Mouse (Mus musculus): ENCODE data around the gene Ptpn7. TPM values are rescaled to one million over a fixed set of nuclear protein-coding genes. Genes with fewer than 3 reads are reported as not detected.
"Not testable (repeated sequence)": the region's sequence is repeated elsewhere in the genome, so short reads cannot be mapped to it uniquely, and the experiment has no call there.

Ptpn7 gene
- polyA plus RNA-seq, 1 experiment: 219 TPM

DNA sequence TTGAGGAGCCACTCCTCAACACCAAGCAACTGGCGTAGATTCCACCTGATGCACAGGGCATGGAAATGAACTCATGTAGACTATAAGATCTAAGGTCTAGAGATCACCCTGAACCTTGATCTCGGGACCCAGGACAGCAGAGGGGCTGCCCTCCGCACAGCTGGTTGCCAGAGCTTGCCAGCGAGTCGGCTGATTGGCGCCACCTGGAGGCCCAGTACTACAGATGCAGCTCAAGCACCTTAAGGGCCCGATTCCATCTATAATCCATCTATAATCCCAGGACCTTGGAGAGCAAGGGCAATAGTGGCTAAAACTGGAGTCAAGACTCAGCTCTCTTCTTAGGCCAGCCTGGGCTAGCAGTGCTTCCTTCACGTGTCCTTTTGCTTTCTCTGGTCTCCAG lies 26.5 kb upstream of the Ptpn7 start:
- Histone ChIP-seq H3K4me1 (replicated peaks; ENCODE audit: control insufficient read depth, insufficient read depth, low read length) (peaks cover 13% of the 10 kb centered on the region), H3K27me3 (ENCODE audit: control insufficient read depth, insufficient read depth, low read length) (peaks cover 3% of the 10 kb centered on the region; the same call in 1 of the 2 replicates), H3K4me3 (ENCODE audit: control insufficient read depth, insufficient read depth, low read length) (no peak overlapping the region), H3K27ac (ENCODE audit: control insufficient read depth, insufficient read depth, low read length) (no peak overlapping the region), H3K36me3 (ENCODE audit: control insufficient read depth, insufficient read depth, low read length) (no peaks in the 10 kb centered on the region)
- DNase-seq: peak; percentile 74
- 3% methylated on average over 8 of the region's 8 CpGs for WGBS
- TF ChIP-seq POLR2A (IDR thresholded peaks at IDR 0.05; ENCODE audit: control insufficient read depth, extremely low read depth, insufficient read depth, low read length, poor library complexity) (no peak), CTCF (IDR thresholded peaks at IDR 0.05; ENCODE audit: borderline replicate concordance, control insufficient read depth, extremely low read depth, insufficient read depth, low read length, poor library complexity) (peak; percentile 81; the same call in 1 of the 2 replicates)

DNA sequence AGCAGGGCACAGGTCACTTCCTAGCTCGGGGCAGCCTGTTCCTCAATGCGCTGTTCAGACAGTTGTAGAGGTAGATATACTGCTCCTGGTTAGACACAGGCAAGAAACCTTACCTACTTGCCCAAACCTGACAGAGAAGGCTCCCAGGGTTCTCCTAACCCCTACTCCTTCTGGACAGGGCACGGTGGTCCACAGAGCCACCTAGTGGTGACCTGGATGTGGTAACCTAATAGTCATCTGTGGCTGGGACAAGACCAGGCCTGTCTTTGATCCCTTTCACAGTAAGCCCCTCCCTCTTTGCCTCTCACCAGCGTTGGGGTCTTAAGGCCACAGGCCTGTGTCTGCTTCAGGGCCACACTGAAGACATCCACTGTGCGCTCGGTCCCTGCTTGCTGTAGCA lies 23.9 kb upstream of the Ptpn7 start:
- H3K27me3 ChIP-seq (ENCODE audit: control insufficient read depth, insufficient read depth, low read length): peaks cover 3% of the 10 kb centered on the region; the same call in 1 of the 2 replicates
- DNase-seq: peak; percentile 48
- H3K4me3 ChIP-seq (ENCODE audit: control insufficient read depth, insufficient read depth, low read length): no peak overlapping the region
- peaks cover 26% of the 10 kb centered on the region for H3K4me1 ChIP-seq (replicated peaks; ENCODE audit: control insufficient read depth, insufficient read depth, low read length)
- 61% methylated on average over 6 of the region's 6 CpGs for WGBS
- TF ChIP-seq CTCF (IDR thresholded peaks at IDR 0.05; ENCODE audit: borderline replicate concordance, control insufficient read depth, extremely low read depth, insufficient read depth, low read length, poor library complexity) (peak; percentile 45; the same call in 1 of the 2 replicates), POLR2A (IDR thresholded peaks at IDR 0.05; ENCODE audit: control insufficient read depth, extremely low read depth, insufficient read depth, low read length, poor library complexity) (no peak)
- no peak overlapping the region for H3K27ac ChIP-seq (ENCODE audit: control insufficient read depth, insufficient read depth, low read length)
- no peaks in the 10 kb centered on the region for H3K36me3 ChIP-seq (ENCODE audit: control insufficient read depth, insufficient read depth, low read length)

DNA sequence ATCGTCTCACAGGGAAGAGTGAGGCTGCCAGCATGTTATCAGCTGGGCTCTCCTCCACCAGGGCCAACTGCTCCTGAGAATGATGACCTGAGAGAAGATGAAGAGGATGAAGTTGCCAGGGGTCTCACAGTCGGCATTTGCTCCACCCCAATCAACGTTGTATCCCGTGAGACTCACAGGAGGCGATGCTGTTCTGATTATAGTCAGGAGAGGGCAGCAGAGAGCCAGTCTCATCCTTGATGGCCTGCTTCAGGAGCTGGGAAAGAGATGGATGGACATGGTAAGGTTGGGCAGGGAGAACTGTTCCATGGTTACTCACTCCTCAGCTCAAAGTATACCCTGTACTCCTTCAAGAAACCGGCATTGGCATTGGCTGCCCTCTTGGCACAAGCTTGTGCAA lies 22.4 kb upstream of the Ptpn7 start:
- no peaks in the 10 kb centered on the region; the same call in 1 of the 2 replicates for H3K27me3 ChIP-seq (ENCODE audit: control insufficient read depth, insufficient read depth, low read length)
- H3K36me3 ChIP-seq (ENCODE audit: control insufficient read depth, insufficient read depth, low read length): no peaks in the 10 kb centered on the region
- peaks cover 23% of the 10 kb centered on the region for H3K4me1 ChIP-seq (replicated peaks; ENCODE audit: control insufficient read depth, insufficient read depth, low read length)
- DNase-seq: peak; percentile 75
- H3K4me3 ChIP-seq (ENCODE audit: control insufficient read depth, insufficient read depth, low read length): no peak overlapping the region
- TF ChIP-seq CTCF (IDR thresholded peaks at IDR 0.05; ENCODE audit: borderline replicate concordance, control insufficient read depth, extremely low read depth, insufficient read depth, low read length, poor library complexity) (peak; percentile 63; the same call in 1 of the 2 replicates), POLR2A (IDR thresholded peaks at IDR 0.05; ENCODE audit: control insufficient read depth, extremely low read depth, insufficient read depth, low read length, poor library complexity) (no peak)
- 23% methylated on average over 6 of the region's 6 CpGs for WGBS
- H3K27ac ChIP-seq (ENCODE audit: control insufficient read depth, insufficient read depth, low read length): no peak overlapping the region

DNA sequence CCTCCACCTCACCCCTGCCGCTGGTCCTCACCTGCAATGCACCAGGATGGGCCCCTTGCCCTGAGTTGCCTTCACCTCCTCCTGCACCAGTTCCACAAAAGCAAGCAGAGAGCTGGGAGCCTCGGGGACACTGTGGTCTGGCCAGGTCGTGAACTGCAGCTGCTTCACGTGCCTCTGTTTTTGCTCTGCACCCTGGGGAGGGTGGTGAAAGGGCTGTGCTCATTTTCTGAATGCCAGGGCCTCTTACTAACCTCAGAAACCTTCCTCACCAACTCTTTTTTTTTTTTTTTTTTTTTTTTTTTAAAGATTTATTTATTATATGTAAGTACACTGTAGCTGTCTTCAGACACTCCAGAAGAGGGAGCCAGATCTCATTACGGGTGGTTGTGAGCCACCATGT lies 21.2 kb upstream of the Ptpn7 start:
- H3K4me1 ChIP-seq (replicated peaks; ENCODE audit: control insufficient read depth, insufficient read depth, low read length): peaks cover 19% of the 10 kb centered on the region
- H3K27ac ChIP-seq (ENCODE audit: control insufficient read depth, insufficient read depth, low read length); H3K4me3 ChIP-seq (ENCODE audit: control insufficient read depth, insufficient read depth, low read length); H3K36me3 ChIP-seq (ENCODE audit: control insufficient read depth, insufficient read depth, low read length); DNase-seq; H3K27me3 ChIP-seq (ENCODE audit: control insufficient read depth, insufficient read depth, low read length): not testable (repeated sequence)
- WGBS: 26% methylated on average over 5 of the region's 5 CpGs
- peak; percentile 19; the same call in 1 of the 2 replicates for TF ChIP-seq CTCF (IDR thresholded peaks at IDR 0.05; ENCODE audit: borderline replicate concordance, control insufficient read depth, extremely low read depth, insufficient read depth, low read length, poor library complexity)

DNA sequence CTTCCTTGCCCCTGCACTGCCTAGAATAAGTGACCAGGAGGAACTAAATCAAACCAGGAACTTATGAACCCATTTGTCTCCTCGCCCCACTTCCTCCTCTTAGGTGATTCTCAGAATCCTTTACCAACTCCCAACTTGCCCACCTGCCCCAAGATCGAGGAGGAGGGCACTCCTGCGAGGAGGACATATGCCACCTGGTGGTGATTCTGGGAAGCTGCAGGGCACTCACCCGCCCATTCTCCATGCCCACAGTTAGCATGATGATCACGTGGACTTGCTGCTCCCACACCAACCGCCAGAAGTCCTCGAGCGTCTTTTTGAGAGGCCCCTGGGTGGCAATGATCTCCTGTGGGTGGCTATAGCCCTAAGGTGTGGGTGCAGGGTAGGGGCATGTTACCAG lies 19.8 kb upstream of the Ptpn7 start:
- TF ChIP-seq CTCF (IDR thresholded peaks at IDR 0.05; ENCODE audit: borderline replicate concordance, control insufficient read depth, extremely low read depth, insufficient read depth, low read length, poor library complexity): peak; percentile 97
- no peak for TF ChIP-seq POLR2A (IDR thresholded peaks at IDR 0.05; ENCODE audit: control insufficient read depth, extremely low read depth, insufficient read depth, low read length, poor library complexity)
- peaks cover 28% of the 10 kb centered on the region for H3K4me1 ChIP-seq (replicated peaks; ENCODE audit: control insufficient read depth, insufficient read depth, low read length)
- no peaks in the 10 kb centered on the region for H3K27me3 ChIP-seq (ENCODE audit: control insufficient read depth, insufficient read depth, low read length)
- 2% methylated on average over 8 of the region's 8 CpGs for WGBS
- no peak overlapping the region for H3K27ac ChIP-seq (ENCODE audit: control insufficient read depth, insufficient read depth, low read length)
- no peak overlapping the region for H3K4me3 ChIP-seq (ENCODE audit: control insufficient read depth, insufficient read depth, low read length)
- H3K36me3 ChIP-seq (ENCODE audit: control insufficient read depth, insufficient read depth, low read length): no peaks in the 10 kb centered on the region
- DNase-seq: peak; percentile 64

DNA sequence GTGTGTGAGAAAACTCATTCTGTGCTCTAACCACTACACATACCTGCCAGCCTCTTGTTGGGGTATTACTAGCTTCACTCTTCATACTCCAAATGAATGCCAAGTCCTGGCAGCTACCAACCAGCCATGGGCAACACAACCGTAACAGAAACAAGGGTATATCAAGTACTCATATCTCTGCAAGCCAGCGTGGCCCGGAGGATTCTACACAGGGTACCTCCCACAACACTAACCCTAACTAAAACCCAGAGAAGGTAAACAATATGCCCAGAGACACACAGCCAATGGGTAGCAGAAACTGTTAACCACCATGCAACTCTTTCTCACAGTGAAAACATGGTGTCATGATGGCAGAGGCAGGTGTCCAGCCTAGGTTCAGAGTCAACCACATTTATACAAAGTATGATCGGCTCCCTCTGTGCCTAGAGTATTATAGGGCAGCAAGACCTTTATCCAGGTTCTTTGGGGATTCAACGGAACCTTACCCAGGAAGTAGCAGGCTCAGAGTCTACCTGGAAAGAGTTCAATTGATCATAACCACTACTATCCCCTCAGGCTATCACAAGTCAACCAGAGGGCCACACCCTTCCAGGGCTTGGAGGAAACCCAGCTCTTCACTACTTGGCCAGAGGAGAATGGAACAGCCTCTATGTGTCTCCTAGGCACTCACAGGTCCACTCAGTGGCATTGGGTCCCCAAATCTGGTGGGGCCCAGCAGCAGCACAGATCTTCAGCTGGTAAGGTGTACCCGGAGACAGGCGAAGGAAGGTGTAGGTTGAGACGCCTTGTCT lies 7.7 kb upstream of the Ptpn7 start:
- no peaks in the 10 kb centered on the region for H3K36me3 ChIP-seq (ENCODE audit: control insufficient read depth, insufficient read depth, low read length)
- DNase-seq: no peak
- H3K4me1 ChIP-seq (replicated peaks; ENCODE audit: control insufficient read depth, insufficient read depth, low read length): peaks cover 30% of the 10 kb centered on the region
- H3K27ac ChIP-seq (ENCODE audit: control insufficient read depth, insufficient read depth, low read length): no peak overlapping the region
- no peaks in the 10 kb centered on the region for H3K27me3 ChIP-seq (ENCODE audit: control insufficient read depth, insufficient read depth, low read length)
- no peak overlapping the region for H3K4me3 ChIP-seq (ENCODE audit: control insufficient read depth, insufficient read depth, low read length)
- TF ChIP-seq CTCF (IDR thresholded peaks at IDR 0.05; ENCODE audit: borderline replicate concordance, control insufficient read depth, extremely low read depth, insufficient read depth, low read length, poor library complexity): no peak
- TF ChIP-seq POLR2A (IDR thresholded peaks at IDR 0.05; ENCODE audit: control insufficient read depth, extremely low read depth, insufficient read depth, low read length, poor library complexity): no peak
- 97% methylated on average over 8 of the region's 8 CpGs for whole genome bisulfite sequencing
